Mouse (Mus musculus) lung, adult 2 months (tissue): ENCODE measurements around the gene Atat1.

Experiments
- CTCF ChIP-seq: fragments of 200-500 bp; IDR thresholded peaks from 2 replicates; pipeline ENCODE4 v1.5.1; 2011; ENCODE audit warnings: mild to moderate bottlenecking, low read length, control low read depth; ENCODE audit not compliant: insufficient read depth
- POLR2A ChIP-seq: fragments of 200-500 bp; IDR thresholded peaks from 2 replicates; pipeline ENCODE4 v1.6.1; 2011; ENCODE audit warnings: low read depth, mild to moderate bottlenecking, control low read depth, low read length, borderline replicate concordance; ENCODE audit errors: extremely low read depth

DNA sequence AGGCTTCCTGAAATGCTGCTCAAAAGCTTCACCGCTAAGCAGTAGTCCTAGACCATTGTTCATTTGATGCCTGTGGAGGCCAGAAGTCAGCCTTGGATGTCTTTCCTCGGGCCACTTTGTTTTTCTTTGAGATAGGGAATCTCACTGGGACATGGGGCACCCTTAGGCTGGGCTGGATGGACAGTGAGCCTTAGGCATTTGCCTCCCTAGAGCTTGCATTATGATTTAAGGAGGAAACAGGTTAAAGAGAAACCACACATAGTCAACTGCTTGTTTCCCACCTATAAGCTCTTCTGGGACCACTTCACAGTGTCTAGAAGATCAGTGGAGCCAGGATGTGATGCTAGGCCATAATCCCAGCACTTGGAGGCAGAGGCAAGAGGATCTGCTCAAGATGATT is 50.0 kb downstream of the Atat1 start:
- TF ChIP-seq CTCF: no peak
- no peak for TF ChIP-seq POLR2A
